Mouse (Mus musculus) CH12.LX (cell line): ENCODE results near the gene Dnah17.

Source experiments
- CHD2 ChIP-seq: IDR thresholded peaks from 2 replicates; pipeline ENCODE4 v1.6.1; 2011; ENCODE audit warnings: low read length, improper control_type of control experiment
- EP300 ChIP-seq: IDR thresholded peaks from 2 replicates; pipeline ENCODE4 v1.6.1; 2011; ENCODE audit warnings: low read length, improper control_type of control experiment
- POLR2A ChIP-seq: IDR thresholded peaks from 2 replicates; pipeline ENCODE4 v1.6.1; 2011; ENCODE audit warnings: low read depth, mild to moderate bottlenecking, improper control_type of control experiment, low read length
- SIN3A ChIP-seq: IDR thresholded peaks from 2 replicates; pipeline ENCODE4 v1.6.1; 2012; ENCODE audit warnings: low read length, improper control_type of control experiment, inconsistent platforms
- USF1 ChIP-seq: IDR thresholded peaks from 2 replicates; pipeline ENCODE4 v1.6.1; 2014; ENCODE audit warnings: low read depth, mild to moderate bottlenecking, inconsistent platforms, low read length, improper control_type of control experiment

- no peak for TF ChIP-seq EP300
- TF ChIP-seq CHD2 = no peak
- TF ChIP-seq POLR2A = no peak
- no peak for TF ChIP-seq SIN3A
- no peak for TF ChIP-seq USF1
Measured at GRCm38 (mm10) chr11:118085176-118085575, 45.3 kb downstream of the Dnah17 start.
